In the genomic region with DNA sequence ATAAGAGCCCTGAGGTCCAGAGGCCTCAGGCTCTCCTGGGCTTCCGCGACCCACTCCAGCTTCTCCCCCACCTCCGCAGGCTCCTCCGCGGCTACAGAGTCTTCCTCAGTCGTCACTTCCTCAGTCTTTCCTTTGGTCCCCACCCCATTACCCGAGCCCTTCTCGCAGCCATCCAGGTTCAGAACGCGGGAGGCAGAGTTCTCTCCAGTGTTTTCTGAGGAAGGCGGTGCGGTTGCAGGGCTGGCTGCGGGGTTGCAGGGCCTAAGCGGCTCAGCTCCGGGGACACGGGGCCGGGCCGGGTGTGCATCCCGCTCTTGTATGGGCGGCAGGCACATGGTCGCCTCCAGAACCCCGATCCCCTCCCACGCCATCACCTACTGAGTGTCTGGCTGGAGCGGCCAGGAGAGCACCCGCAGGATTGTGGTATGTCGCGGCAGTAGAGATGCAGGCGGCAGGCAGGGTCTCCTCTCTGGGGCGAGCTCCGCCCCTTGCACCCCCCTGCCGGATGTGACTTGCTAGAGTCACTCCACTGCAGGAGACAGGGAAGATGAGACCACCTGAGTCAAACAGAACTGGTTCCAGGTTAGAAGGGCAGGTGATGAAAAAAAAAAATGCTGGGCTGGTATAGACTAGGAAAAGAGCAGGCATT, we compare ENCODE assay signal across 8 mouse cellular contexts. TPM values are rescaled to one million over a fixed set of nuclear protein-coding genes. Genes with fewer than 3 reads are reported as not detected.
A peak's percentile ranks its signal among the peaks of the same experiment; 100 is the strongest.
DNase-seq lines count a peak whose midpoint lies in the region; ATAC-seq and TF ChIP-seq lines count a peak whose summit lies in the region.

A gene (minus strand): TSS at position 496 of the 649 bp plus-strand sequence.

- ATAC-seq in kidney, embryonic 16.5 days (ENCODE audit: low FRiP score, low TSS enrichment): peak; percentile 83
- ATAC-seq in liver, embryonic 12.5 days: no peak

- H3K4me2 ChIP-seq in kidney, embryonic 16.5 days (replicated peaks; ENCODE audit: low read depth, low read length): peak within 1 kb of the TSS; percentile 90
- peak within 1 kb of the TSS; percentile 96 for H3K4me2 ChIP-seq in liver, embryonic 12.5 days
- no peak within 1 kb of the TSS for H3K4me2 ChIP-seq in myocyte (ENCODE audit: low read depth)

- peak; percentile 36 for TF ChIP-seq POLR2A in cortical plate, adult 2 months (IDR thresholded peaks at IDR 0.05; ENCODE audit: extremely low read depth, insufficient read depth, low read length)
- TF ChIP-seq POLR2A in myocyte (IDR thresholded peaks at IDR 0.05; ENCODE audit: insufficient read length, low read depth): no peak

- H3K27ac ChIP-seq in cortical plate, adult 2 months (ENCODE audit: insufficient read depth, low read length): peak within 1 kb of the TSS; percentile 83
- peak within 1 kb of the TSS; percentile 56 for H3K27ac ChIP-seq in kidney, embryonic 16.5 days (ENCODE audit: low read length)
- peak within 1 kb of the TSS; percentile 86 for H3K27ac ChIP-seq in liver, embryonic 12.5 days

- no peak for TF ChIP-seq CTCF in cortical plate, adult 2 months (IDR thresholded peaks at IDR 0.05; ENCODE audit: extremely low read depth, insufficient read depth, low read length)

- H3K36me3 ChIP-seq in kidney, embryonic 16.5 days (ENCODE audit: insufficient read depth, low read length): peaks cover 15% of the 10 kb centered on the region
- peaks cover 34% of the 10 kb centered on the region for H3K36me3 ChIP-seq in liver, embryonic 12.5 days
- peaks cover 12% of the 10 kb centered on the region for H3K36me3 ChIP-seq in myocyte (ENCODE audit: control insufficient read depth, insufficient read depth)

- no peak within 1 kb of the TSS for H3ac ChIP-seq in myocyte (ENCODE audit: control insufficient read depth, insufficient read length)

- H3K4me1 ChIP-seq in cortical plate, adult 2 months (ENCODE audit: control insufficient read depth, insufficient read depth, low read length): 0 out of 2 replicates have a peak, but pooled peaks cover 2% of the 10 kb centered on the region
- peaks cover 13% of the 10 kb centered on the region for H3K4me1 ChIP-seq in kidney, embryonic 16.5 days (ENCODE audit: insufficient read depth, low read length)
- peaks cover 97% of the 10 kb centered on the region for H3K4me1 ChIP-seq in liver, embryonic 12.5 days

- H3K9me3 ChIP-seq in kidney, embryonic 16.5 days (ENCODE audit: low read length): no peaks in the 10 kb centered on the region
- no peaks in the 10 kb centered on the region for H3K9me3 ChIP-seq in liver, embryonic 12.5 days (replicated peaks)

- WGBS in kidney, embryonic 16.5 days: under 1% methylated on average over 31 of the region's 31 CpGs
- WGBS in liver, embryonic 12.5 days (ENCODE audit: insufficient replicate concordance): 2% methylated on average over 31 of the region's 31 CpGs

- H3K9ac ChIP-seq in kidney, embryonic 16.5 days (replicated peaks; ENCODE audit: low read length): peak within 1 kb of the TSS; percentile 83
- H3K9ac ChIP-seq in liver, embryonic 12.5 days: peak within 1 kb of the TSS; percentile 75

- H3K79me2 ChIP-seq in myocyte (ENCODE audit: control insufficient read depth, insufficient read depth): no peaks in the 10 kb centered on the region

- no peaks in the 10 kb centered on the region for H3K27me3 ChIP-seq in kidney, embryonic 16.5 days (ENCODE audit: insufficient read depth, low read length)
- H3K27me3 ChIP-seq in liver, embryonic 12.5 days (replicated peaks): no peaks in the 10 kb centered on the region
- no peaks in the 10 kb centered on the region for H3K27me3 ChIP-seq in myocyte (ENCODE audit: control insufficient read depth, insufficient read depth, insufficient read length)

- peak; percentile 48 for DNase-seq in ovary, postnatal 10 days (ENCODE audit: low spot score)
- DNase-seq in ovary, postnatal 14 days (ENCODE audit: low spot score): no peak
- DNase-seq in heart, adult 18-20 months: peak; percentile 53 to 56
- peak; percentile 66 to 70 for DNase-seq in thymus, adult 18-20 months

- peak within 1 kb of the TSS; percentile 79 for H3K4me3 ChIP-seq in cortical plate, adult 2 months (ENCODE audit: insufficient read depth, low read length)
- H3K4me3 ChIP-seq in kidney, embryonic 16.5 days (ENCODE audit: low read length): peak within 1 kb of the TSS; percentile 73
- peak within 1 kb of the TSS; percentile 62 for H3K4me3 ChIP-seq in liver, embryonic 12.5 days
- no peak within 1 kb of the TSS for H3K4me3 ChIP-seq in myocyte

TF ChIP-seq in myocyte, 11 proteins besides CTCF, POLR2A, EP300 and RAD21:
- TF ChIP-seq USF1 (IDR thresholded peaks at IDR 0.05; ENCODE audit: low read depth): no peak
- TF ChIP-seq POLR2AphosphoS2 (IDR thresholded peaks at IDR 0.05; ENCODE audit: insufficient read length, low read depth): peak; percentile 31

RNA-seq across cellular contexts. Expression of the gene that starts here (rescaled TPM):
- 27.4 and 28.4 TPM in 2 replicates for polyA plus RNA-seq in cortical plate, adult 2 months (2012; rRNA removed)
- total RNA-seq in heart, adult 18-20 months (2021): 1 to 10 TPM in 1 of 2 experiments, under 1 TPM in 1; 0.77 to 1.2 TPM
- 14.0 and 14.6 TPM in 2 replicates for polyA plus RNA-seq in kidney, embryonic 16.5 days (2015; fragmentation: Nextera tagmentation; extraction: Ambion mirVana)
- 4.1 and 4.6 TPM in 2 replicates for polyA plus RNA-seq in liver, embryonic 12.5 days (2016; fragmentation: Nextera tagmentation; extraction: Ambion mirVana)
- 0.12 TPM for polyA plus RNA-seq in myocyte (2012; fragmentation: generic; extraction: Trizol)
